Mouse (Mus musculus): ENCODE measurements around the gene Olfr600.
"Not testable (repeated sequence)": the region's sequence is repeated elsewhere in the genome, so short reads cannot be mapped to it uniquely, and the experiment has no call there.

Gene Olfr600

GRCm38 (mm10) chr7:103349569-103349968 is at the start of gene Olfr600:
Gene Olfr600 (minus strand): TSS chr7:103349669.
- no peak for DNase-seq

GRCm38 (mm10) chr7:103398981-103399380 is 49.5 kb upstream of the Olfr600 start:
- no peak for DNase-seq

- no peak for DNase-seq
Observed at GRCm38 (mm10) chr7:103397758-103398157, 48.3 kb upstream of the Olfr600 start.

- DNase-seq, result no peak
Observed at GRCm38 (mm10) chr7:103386077-103386476, 36.6 kb upstream of the Olfr600 start, which contains the start of gene Olfr603. Gene Olfr603 (minus strand): TSS chr7:103386177.

GRCm38 (mm10) chr7:103362555-103362954 is 13.1 kb upstream of the Olfr600 start, which contains the start of gene Olfr601:
Gene Olfr601 (minus strand): TSS chr7:103362655.
- DNase-seq, result no peak

- DNase-seq, result no peak
Observed at GRCm38 (mm10) chr7:103335617-103336016, 13.9 kb downstream of the Olfr600 start, which contains the start of gene Olfr599. Gene Olfr599 (plus strand): TSS chr7:103335917.

GRCm38 (mm10) chr7:103323268-103323667 is 26.2 kb downstream of the Olfr600 start, which contains the start of gene Olfr598:
Gene Olfr598 (plus strand): TSS chr7:103323568.
- DNase-seq, result no peak

- DNase-seq, result not testable (repeated sequence)
Observed at GRCm38 (mm10) chr7:103316015-103316414, 33.5 kb downstream of the Olfr600 start, which contains the start of gene Olfr597. Gene Olfr597 (plus strand): TSS chr7:103316315.

- not testable (repeated sequence) for DNase-seq
Observed at GRCm38 (mm10) chr7:103305348-103305747, 44.1 kb downstream of the Olfr600 start, which contains the start of gene Olfr596. Gene Olfr596 (plus strand): TSS chr7:103305648.
